Mouse (Mus musculus) frontal cortex, postnatal 25 days (tissue): ENCODE data around the gene Zfp940.
"Not testable (repeated sequence)": the region's sequence is repeated elsewhere in the genome, so short reads cannot be mapped to it uniquely, and the experiment has no call there.

Experiments
- DNase-seq, 2 experiments: peaks; one replicate each; pipeline ENCODE4 v3.0.0; 2022; ENCODE audit warnings: low spot score in 2 of 2

Zfp940 gene

GRCm38 (mm10) chr7:29853219-29853842, at the start of gene Zfp940:
Gene Zfp940, minus strand, starts transcription at chr7:29853669.
- DNase-seq = peak; percentile 69 to 81

DNA sequence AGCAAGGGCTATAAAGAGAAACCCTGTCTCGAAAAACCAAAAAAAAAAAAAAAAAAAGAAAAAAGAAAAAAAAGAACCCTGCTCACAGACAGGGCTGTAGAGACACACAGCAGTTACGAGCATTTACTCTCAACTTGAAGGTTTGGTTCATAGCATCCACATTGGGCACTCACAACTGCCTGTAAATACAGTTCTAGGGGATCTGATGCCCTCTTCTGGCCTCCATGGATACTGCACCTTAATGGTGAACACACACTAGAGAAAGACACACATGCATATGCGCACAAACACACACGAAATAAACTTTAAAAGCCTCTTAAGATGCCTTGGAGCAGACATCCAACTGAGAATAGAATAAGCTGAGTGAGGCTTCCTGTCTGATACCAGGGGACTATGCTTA, 44.9 kb upstream of the Zfp940 start:
- DNase-seq = no peak

- no peak for DNase-seq
Observed at GRCm38 (mm10) chr7:29892756-29893155, 39.3 kb upstream of the Zfp940 start.

GRCm38 (mm10) chr7:29890501-29890900, 37.0 kb upstream of the Zfp940 start:
- no peak for DNase-seq

DNA sequence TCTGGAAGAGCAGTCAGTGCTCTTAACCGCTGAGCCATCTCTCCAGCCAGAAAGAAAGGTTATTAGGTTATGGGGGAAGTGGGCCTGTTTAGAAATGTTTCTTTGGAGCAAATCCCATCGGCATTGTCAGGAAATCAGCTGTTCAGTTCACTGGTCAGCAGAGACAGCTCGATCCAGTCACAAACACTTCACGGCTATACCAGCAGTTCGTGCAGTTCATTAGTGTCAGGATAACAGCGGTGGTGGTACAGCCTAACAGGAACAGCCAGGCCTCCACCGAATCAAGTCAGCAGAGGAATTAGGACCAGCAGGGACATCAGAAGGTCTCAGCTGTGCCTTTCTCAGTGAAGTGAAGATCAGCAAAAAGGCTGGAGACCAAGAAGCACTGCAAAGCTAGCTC, 27.4 kb upstream of the Zfp940 start:
- no peak for DNase-seq

GRCm38 (mm10) chr7:29880056-29880455, 26.6 kb upstream of the Zfp940 start:
- DNase-seq = no peak

DNA sequence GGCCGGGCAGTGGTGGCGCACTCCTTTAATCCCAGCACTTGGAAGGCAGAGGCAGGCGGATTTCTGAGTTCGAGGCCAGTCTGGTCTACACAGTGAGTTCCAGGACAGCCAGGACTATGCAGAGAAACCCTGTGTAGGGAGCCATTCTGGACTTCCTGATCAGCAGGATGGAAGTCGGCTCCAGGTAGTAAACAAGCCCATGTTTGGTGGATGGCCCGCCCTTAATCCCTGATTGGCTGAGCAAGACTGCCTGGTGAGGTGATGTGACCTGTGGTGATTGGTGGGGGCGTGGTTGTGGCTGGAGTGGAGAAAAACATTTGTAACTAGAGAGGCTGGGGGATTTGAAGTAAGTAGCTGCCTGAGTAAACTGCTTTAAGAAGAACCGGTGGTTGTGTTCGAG, 24.1 kb upstream of the Zfp940 start:
- DNase-seq = not testable (repeated sequence)

GRCm38 (mm10) chr7:29874256-29874655, 20.8 kb upstream of the Zfp940 start:
- DNase-seq = no peak

DNA sequence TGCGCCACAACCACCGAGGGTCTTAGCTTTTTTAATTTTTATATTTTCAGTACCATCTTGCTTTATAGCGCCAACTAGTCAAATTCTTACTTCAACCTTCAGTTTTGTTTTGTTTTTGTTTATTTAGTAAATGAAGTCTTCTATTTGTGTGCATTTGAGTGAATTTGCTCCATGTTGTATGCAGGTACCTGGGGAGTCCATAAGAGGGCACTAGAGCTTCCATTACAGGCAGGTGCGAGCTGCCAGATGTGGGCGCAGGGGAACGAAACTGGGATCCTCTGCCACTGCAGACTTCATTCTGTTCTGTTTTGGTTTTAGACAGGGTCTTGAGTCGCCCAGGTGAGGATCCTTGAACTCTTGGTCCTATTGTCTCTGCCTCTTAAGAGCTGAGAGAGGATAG, 8.2 kb upstream of the Zfp940 start:
- DNase-seq = no peak

DNA sequence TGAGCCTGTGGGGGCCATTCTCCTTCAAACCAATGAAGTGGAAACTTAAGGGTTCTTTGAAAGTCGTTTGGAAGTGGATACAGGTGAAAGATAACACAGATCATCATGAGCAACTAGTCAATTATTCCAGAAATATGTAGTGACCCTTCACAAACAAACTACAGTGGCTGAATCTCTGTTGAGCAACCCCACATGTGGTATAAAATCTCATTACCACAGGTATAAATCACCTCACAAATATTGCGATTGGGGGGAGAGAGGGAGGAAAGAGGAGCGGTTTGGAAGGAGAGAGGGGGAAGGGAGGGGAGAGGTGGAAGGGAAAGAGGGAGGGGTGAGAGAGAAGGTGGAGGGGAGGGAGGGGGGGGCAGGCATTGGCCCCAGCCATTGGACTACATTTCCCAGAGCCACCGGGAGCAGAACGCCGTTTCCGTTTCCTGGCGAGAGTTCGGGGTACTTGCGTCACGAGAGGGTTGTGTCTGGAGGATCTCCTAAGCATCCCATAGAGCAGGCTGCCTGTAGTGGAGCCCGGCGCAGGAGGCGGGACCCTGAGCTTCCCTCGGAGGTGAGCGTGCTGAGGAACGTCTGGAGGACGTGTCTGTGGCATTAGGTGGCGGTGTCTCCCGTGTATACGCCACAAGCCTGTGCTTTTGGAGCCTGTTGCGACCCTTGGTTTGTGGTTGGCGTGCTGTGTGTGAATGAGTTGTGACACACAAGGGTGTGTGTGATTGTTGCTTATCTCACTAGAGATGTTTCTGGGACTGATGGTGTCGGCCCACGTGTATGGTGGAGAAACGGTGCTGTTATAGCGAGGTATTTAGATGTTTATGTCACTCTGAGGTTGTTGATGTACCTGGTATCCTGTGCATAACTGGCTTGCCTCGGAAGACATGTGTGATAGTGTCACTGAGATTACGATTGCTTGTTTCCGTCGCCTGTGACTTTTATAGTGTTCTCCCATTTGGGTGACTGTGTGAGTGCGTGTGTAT, 6.4 kb upstream of the Zfp940 start, which contains the start of gene Zfp420:
Zfp420 (plus strand) TSS at position 448 of the 986 bp plus-strand sequence.
- peak; percentile 61 to 79 for DNase-seq

DNA sequence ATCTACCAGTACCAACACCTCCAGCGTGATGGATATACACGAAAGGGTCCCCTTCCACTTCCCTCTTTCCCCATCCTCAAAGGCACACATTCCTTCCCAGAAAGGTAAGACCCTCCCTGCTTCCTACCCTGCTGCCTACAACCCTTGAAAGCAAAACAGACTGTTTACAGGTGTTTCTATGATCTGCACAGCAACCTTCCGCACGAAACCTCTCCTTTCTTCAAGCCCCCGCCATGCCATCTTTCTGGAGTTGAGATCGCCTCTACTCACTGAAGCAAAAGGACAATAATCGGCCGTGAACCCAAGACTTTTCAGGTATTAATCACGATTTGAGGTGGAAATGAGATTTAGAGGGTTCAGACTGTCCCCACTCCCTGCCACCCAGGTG, 644 bp downstream of the Zfp940 start:
- DNase-seq = no peak

DNA sequence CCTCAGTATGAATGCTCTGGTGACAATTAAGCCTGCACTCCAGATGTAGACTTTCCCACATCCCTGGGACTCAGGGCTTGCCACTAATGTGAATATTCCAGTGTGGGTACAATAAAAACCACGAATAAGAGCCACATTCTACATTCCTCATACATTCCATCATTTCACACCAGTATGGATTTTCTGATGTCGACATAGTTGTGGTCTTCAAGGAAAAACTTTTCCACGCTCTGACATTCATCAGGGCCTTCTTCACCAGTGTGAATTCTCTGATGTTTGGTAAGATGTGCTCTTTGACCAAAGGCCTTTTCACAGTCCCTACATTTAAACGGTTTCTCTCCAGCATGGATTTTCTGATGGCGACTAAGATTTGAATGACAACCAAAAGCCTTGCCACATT, 8.9 kb downstream of the Zfp940 start:
- no peak for DNase-seq

GRCm38 (mm10) chr7:29842105-29842504, 11.4 kb downstream of the Zfp940 start:
- DNase-seq = no peak

GRCm38 (mm10) chr7:29839256-29839655, 14.2 kb downstream of the Zfp940 start:
- DNase-seq = no peak

DNA sequence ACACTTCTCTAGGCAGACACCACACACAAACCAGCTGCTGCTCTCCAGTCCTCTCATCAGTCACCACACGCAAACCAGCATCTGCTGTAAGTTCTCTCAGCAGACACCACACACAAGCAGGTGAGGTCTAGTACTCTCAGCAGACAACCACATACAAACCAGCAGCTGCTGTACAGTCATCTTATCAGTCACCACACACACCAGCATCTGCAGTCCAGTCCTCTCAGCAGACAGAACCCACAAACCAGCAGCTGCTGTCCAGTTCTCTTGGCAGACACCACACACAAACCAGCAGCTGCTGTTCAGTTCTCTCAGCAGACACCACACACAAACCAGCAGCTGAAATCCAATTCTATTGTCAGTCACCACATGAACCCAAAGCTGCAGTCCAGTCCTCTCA, 16.7 kb downstream of the Zfp940 start:
- no peak for DNase-seq

DNA sequence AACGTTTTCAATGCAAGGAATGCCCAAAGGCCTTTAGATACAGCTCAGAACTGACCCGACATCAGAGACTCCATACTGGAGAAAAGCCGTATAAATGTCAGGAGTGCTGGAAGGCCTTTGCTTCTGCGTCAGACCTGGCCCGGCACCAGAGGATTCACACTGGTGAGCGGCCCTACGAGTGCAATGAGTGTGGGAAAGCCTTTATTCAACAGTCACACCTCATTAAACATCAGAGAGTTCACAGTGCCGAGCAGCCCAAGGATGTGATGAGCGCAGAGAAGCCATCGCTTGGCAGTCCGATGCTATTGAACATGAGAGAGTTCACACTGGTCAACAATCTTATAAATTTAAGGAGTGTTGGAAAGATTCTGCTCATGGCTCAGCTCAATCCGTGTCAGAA, 23.7 kb downstream of the Zfp940 start:
- no peak for DNase-seq

DNA sequence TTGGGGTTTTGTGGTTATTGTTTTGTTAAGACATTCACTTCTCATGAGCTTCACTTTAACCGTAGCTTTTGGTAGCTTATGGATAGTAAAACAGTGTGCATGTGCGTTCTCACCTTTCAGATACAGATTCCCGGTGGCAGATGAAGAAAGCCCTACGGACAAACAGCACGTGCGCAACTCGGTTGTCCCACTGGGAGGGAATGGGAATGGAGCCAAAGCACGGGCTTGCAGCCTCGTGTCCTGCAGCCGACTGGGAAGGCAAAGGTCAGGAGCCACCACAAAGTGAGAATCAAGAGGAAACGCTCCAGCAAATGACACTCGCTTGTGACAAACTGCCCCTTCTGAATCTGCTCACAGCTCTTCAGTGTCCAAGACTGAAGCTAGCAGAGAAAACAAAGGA, 25.5 kb downstream of the Zfp940 start:
- DNase-seq = no peak

GRCm38 (mm10) chr7:29818619-29819254, 34.7 kb downstream of the Zfp940 start:
- peak; percentile 27 to 63 for DNase-seq

DNA sequence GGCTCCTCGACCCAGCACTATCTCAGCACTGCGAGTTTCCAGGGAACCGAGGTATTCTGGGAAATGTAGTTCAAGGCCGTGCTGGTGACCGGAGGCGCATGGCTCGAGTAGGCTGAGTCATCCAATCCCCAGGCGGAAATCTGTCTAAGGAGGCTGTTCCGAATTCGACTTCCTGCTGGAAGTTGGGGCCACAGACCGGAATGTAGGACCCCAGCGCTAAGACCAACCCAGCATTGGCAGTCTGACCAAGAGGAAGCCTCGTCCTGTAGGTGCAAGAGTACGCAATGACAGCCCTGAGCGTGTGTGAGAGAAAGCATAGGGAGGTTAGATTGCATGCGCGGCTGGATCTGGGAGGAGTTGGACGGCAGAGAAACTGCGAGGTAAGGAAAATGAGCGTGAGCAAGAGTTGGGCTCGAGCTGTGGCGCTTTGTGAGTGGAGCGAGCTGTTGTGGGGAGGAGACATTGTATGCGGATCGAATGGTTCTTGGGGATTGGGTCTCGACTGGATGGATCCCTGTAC, 37.5 kb downstream of the Zfp940 start, which contains the start of gene Zfp790:
Zfp790 (plus strand) TSS at position 205 of the 520 bp plus-strand sequence.
- DNase-seq = peak; percentile 66 to 83

- no peak for DNase-seq
Observed at GRCm38 (mm10) chr7:29815061-29815784, 38.2 kb downstream of the Zfp940 start.

DNA sequence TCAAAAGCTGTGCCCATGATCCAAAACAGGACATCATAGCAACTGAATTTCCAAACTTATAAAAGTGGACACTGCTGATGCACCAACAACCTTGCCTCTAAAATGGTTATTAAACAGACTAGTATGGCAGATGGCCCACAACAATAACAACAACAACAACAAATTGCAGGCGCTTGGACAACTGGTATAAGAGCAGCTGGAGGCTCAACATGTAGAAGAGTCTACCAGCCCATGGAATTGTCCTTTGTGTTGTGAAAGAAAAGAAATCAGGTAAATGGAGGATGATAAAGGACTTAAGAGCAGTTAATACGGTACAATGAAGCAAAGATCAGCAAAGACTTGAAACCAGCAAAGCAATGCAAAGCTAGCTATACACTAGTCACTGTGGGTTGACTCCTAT, 39.1 kb downstream of the Zfp940 start:
- DNase-seq = no peak
